Mouse (Mus musculus) spleen, postnatal 0 days (tissue): Measurements from ENCODE around the gene Arfip2. TPM values are rescaled to one million over a fixed set of nuclear protein-coding genes. Genes with fewer than 3 reads are reported as not detected.

Experiments
- polyA plus RNA-seq: library from polyadenylated mRNA; unstranded; fragments of >200 nt; fragmentation: Nextera tagmentation; extraction: Ambion mirVana; gene quantifications from 2 replicates; pipeline ENCODE4 v1.2.1, GENCODE M21; 2015

The Arfip2 gene
- polyA plus RNA-seq: 17.2 and 22.3 TPM in 2 replicates

GRCm38 (mm10) chr7:105640233-105640893 lies at the start of gene Arfip2, which contains the start of gene Gm45799:
Gene Arfip2, minus strand, starts transcription at chr7:105640416.
Gene Gm45799, plus strand, starts transcription at chr7:105640552.

GRCm38 (mm10) chr7:105650639-105651435 lies 10.6 kb upstream of the Arfip2 start, which contains the start of gene Dnhd1:
Gene Dnhd1, plus strand, starts transcription at chr7:105650827.

GRCm38 (mm10) chr7:105639756-105640155 lies 460 bp downstream of the Arfip2 start, which contains the start of gene Timm10b:
Gene Timm10b, plus strand, starts transcription at chr7:105640056.

GRCm38 (mm10) chr7:105633127-105633800 lies 7.0 kb downstream of the Arfip2 start, which contains the start of gene Trim3:
Gene Trim3, minus strand, starts transcription at chr7:105633571.

Other genes starting within 250 kb of the Arfip2 start
- gene Fam160a2, start 240.4 kb downstream of the Arfip2 start, polyA plus RNA-seq: 22.6 and 25.5 TPM in 2 replicates
- gene Cnga4, start 235.8 kb downstream of the Arfip2 start, polyA plus RNA-seq: 0.05 TPM in 1 of 2 replicates, not detected in the other
- not detected in 2 replicates for gene Cckbr, start 214.7 kb downstream of the Arfip2 start, polyA plus RNA-seq
- gene Cavin3, start 158.1 kb downstream of the Arfip2 start, polyA plus RNA-seq: 56.0 and 66.3 TPM in 2 replicates
- 17.5 and 18.0 TPM in 2 replicates for gene Smpd1, start 86.1 kb downstream of the Arfip2 start, polyA plus RNA-seq
- 3.4 and 4.6 TPM in 2 replicates for gene Apbb1, start 58.8 kb downstream of the Arfip2 start, polyA plus RNA-seq
- gene Hpx, start 40.3 kb downstream of the Arfip2 start, polyA plus RNA-seq: 0.61 and 0.69 TPM in 2 replicates
- gene Trim3, start 6.8 kb downstream of the Arfip2 start, polyA plus RNA-seq: 6.0 and 8.5 TPM in 2 replicates
- 172 and 176 TPM in 2 replicates for gene Timm10b, start 360 bp downstream of the Arfip2 start, polyA plus RNA-seq
- 30.2 and 33.3 TPM in 2 replicates for gene Gm45799, start 136 bp upstream of the Arfip2 start, polyA plus RNA-seq
- gene Dnhd1, start 10.4 kb upstream of the Arfip2 start, polyA plus RNA-seq: 0.37 and 0.51 TPM in 2 replicates
- 153 and 175 TPM in 2 replicates for gene Ilk, start 96.2 kb upstream of the Arfip2 start, polyA plus RNA-seq
- 17.3 and 17.4 TPM in 2 replicates for gene Rrp8, start 97.0 kb upstream of the Arfip2 start, polyA plus RNA-seq
- gene Taf10, start 103.9 kb upstream of the Arfip2 start, polyA plus RNA-seq: 135 and 154 TPM in 2 replicates
- 43.0 and 44.6 TPM in 2 replicates for gene Tpp1, start 111.8 kb upstream of the Arfip2 start, polyA plus RNA-seq
- 1.6 and 2.4 TPM in 2 replicates for gene Dchs1, start 147.2 kb upstream of the Arfip2 start, polyA plus RNA-seq
- gene Mrpl17, start 170.7 kb upstream of the Arfip2 start, polyA plus RNA-seq: 255 and 272 TPM in 2 replicates